Mouse (Mus musculus): ENCODE measurements around the gene Cd83. TPM values are rescaled to one million over a fixed set of nuclear protein-coding genes. Genes with fewer than 3 reads are reported as not detected.

Cd83 gene
- polyA plus RNA-seq, 1 experiment from 2014 or later, result 5.0 TPM

GRCm38 (mm10) chr13:43804648-43805047 is 20.1 kb downstream of the Cd83 start:
- no peaks in the 10 kb centered on the region for H3K9me3 ChIP-seq (ENCODE audit: control insufficient read depth)
- H3K4me3 ChIP-seq (ENCODE audit: low read depth, low read length), result no peak overlapping the region
- no peak for ATAC-seq
- WGBS, result 91% methylated on average over 3 of the region's 3 CpGs
- H3K4me2 ChIP-seq (replicated peaks; ENCODE audit: low read depth), result no peak overlapping the region
- H3K36me3 ChIP-seq (ENCODE audit: control insufficient read depth, insufficient read depth), result peaks cover 10% of the 10 kb centered on the region; the same call in 1 of the 2 replicates
- peak; percentile 57 for TF ChIP-seq CTCF (IDR thresholded peaks at IDR 0.05; ENCODE audit: low read depth)
- H3K9ac ChIP-seq (ENCODE audit: low read depth, low read length), result no peak overlapping the region
- no peaks in the 10 kb centered on the region; the same call in 1 of the 2 replicates for H3K4me1 ChIP-seq (replicated peaks; ENCODE audit: control insufficient read depth, insufficient read depth, low read length)
- H3K27ac ChIP-seq (ENCODE audit: low read depth, low read length), result no peak overlapping the region
- no peaks in the 10 kb centered on the region for H3K27me3 ChIP-seq (replicated peaks; ENCODE audit: control insufficient read depth, insufficient read depth, low read length)

DNA sequence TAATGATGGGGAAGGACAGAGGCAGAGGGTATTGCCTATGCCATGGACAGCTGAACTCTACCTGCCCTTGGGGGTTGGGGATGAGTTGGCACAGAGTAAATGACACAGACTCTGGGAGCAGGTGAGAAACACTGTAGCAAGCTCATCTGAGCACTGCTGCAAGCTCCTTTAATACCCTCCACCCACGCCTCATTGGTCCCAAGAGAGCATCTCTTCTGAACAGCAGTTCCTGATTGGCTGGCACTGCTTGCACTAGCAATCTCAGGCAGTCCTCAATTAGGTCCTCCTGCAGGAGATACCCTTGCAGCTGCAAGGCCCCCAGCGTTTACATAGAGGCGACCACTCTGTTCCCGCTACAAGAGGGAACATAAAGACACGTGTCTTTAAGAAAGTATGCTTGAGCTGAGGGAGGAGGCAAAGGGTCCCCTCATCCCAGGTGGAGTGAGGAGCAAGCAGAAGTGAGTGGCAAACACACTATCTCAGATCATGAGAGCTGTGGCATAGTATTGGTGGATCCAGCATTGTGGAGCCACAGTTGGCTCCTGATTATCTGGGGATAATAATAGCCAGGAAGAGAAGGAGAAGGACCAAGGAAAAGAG is 20.7 kb downstream of the Cd83 start:
- Histone ChIP-seq H3K27me3 (replicated peaks; ENCODE audit: control insufficient read depth, insufficient read depth, low read length) (no peaks in the 10 kb centered on the region), H3K36me3 (ENCODE audit: control insufficient read depth, insufficient read depth) (0 out of 2 replicates have a peak, but pooled peaks cover 5% of the 10 kb centered on the region), H3K4me2 (replicated peaks; ENCODE audit: low read depth) (no peak overlapping the region), H3K9ac (ENCODE audit: low read depth, low read length) (no peak overlapping the region), H3K27ac (ENCODE audit: low read depth, low read length) (no peak overlapping the region), H3K9me3 (ENCODE audit: control insufficient read depth) (no peaks in the 10 kb centered on the region), H3K4me1 (replicated peaks; ENCODE audit: control insufficient read depth, insufficient read depth, low read length) (no peaks in the 10 kb centered on the region; the same call in 1 of the 2 replicates), H3K4me3 (ENCODE audit: low read depth, low read length) (no peak overlapping the region)
- TF ChIP-seq CTCF (IDR thresholded peaks at IDR 0.05; ENCODE audit: low read depth), result no peak
- no peak for ATAC-seq
- WGBS, result 86% methylated on average over 5 of the region's 5 CpGs

DNA sequence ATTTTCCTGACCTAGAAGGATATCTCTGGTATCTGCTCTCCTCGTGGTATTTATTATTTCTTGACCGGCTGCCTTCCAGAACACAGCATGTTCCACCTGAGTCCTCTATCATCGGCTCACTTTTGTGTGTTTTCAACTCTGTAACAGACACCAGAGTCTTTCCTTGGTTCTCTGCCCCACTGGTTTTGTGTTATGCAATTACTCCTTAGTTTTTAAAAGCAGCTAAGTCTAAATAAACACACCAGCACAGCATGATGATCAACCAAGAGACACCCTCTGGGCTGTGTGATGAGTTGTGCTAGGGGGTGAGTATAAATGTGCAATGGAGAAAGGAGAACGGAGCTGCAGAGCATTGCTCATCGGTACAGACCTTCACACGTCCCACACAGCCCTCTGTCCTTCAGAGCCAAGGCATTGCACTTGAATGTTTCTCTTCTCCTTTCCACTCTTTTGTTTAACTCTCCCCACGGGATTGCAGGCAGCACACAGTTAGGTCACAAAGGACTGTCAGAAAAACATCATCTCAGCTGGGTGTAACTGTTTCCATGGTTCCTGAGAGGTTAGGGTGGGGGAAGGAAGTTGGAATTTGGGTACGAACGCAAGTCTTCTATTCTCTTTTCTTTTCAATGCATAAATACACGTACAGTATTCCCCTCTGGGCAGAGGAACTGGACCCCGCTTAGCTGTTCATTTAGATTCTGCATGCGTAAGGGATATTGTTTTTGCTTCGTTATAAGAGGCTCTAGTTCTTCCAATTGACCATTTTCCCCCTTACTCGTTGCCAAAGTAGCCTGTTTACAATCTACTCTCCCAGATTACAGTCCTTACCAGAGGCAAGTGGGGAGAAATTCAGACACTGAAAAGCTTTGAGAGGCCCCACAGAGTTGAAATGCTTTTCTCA is 22.0 kb downstream of the Cd83 start:
- WGBS, result 61% methylated on average over 14 of the region's 14 CpGs
- Histone ChIP-seq H3K4me1 (replicated peaks; ENCODE audit: control insufficient read depth, insufficient read depth, low read length) (no peaks in the 10 kb centered on the region; the same call in 1 of the 2 replicates), H3K9ac (ENCODE audit: low read depth, low read length) (no peak overlapping the region), H3K36me3 (ENCODE audit: control insufficient read depth, insufficient read depth) (0 out of 2 replicates have a peak, but pooled peaks cover 3% of the 10 kb centered on the region), H3K9me3 (ENCODE audit: control insufficient read depth) (no peaks in the 10 kb centered on the region), H3K4me3 (ENCODE audit: low read depth, low read length) (no peak overlapping the region), H3K27me3 (replicated peaks; ENCODE audit: control insufficient read depth, insufficient read depth, low read length) (no peaks in the 10 kb centered on the region), H3K27ac (ENCODE audit: low read depth, low read length) (no peak overlapping the region), H3K4me2 (replicated peaks; ENCODE audit: low read depth) (no peak overlapping the region)
- no peak for ATAC-seq
- TF ChIP-seq CTCF (IDR thresholded peaks at IDR 0.05; ENCODE audit: low read depth), result no peak

- Histone ChIP-seq H3K4me2 (replicated peaks; ENCODE audit: low read depth) (no peak overlapping the region), H3K27ac (ENCODE audit: low read depth, low read length) (no peak overlapping the region), H3K9ac (ENCODE audit: low read depth, low read length) (no peak overlapping the region), H3K27me3 (replicated peaks; ENCODE audit: control insufficient read depth, insufficient read depth, low read length) (no peaks in the 10 kb centered on the region), H3K36me3 (ENCODE audit: control insufficient read depth, insufficient read depth) (no peaks in the 10 kb centered on the region), H3K9me3 (ENCODE audit: control insufficient read depth) (no peaks in the 10 kb centered on the region), H3K4me3 (ENCODE audit: low read depth, low read length) (no peak overlapping the region), H3K4me1 (replicated peaks; ENCODE audit: control insufficient read depth, insufficient read depth, low read length) (no peaks in the 10 kb centered on the region; the same call in 1 of the 2 replicates)
- 79% methylated on average over 3 of the region's 3 CpGs for WGBS
- ATAC-seq, result no peak
- no peak for TF ChIP-seq CTCF (IDR thresholded peaks at IDR 0.05; ENCODE audit: low read depth)
Observed at GRCm38 (mm10) chr13:43807272-43807675, 22.7 kb downstream of the Cd83 start.

DNA sequence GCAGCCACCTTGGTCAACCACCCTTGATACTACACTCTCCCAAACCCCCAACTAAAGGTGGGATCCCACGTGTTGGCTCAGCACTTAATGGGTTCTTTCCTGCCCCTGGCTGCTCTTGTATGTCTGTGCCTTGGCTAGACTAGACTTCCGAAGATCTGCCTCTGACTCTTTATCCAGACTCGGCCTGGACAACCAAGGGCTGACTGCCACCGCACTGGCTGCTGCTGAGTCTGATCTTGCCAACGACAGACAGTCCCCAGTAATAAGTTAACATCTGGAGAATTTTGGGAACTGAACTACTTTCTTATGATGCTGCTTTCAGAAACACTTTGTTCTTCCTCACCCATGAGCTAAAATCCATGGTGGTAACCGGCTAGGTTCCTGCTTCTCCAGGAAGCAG is 26.0 kb downstream of the Cd83 start:
- no peaks in the 10 kb centered on the region; the same call in 1 of the 2 replicates for H3K4me1 ChIP-seq (replicated peaks; ENCODE audit: control insufficient read depth, insufficient read depth, low read length)
- H3K4me2 ChIP-seq (replicated peaks; ENCODE audit: low read depth), result no peak overlapping the region
- H3K9me3 ChIP-seq (ENCODE audit: control insufficient read depth), result no peaks in the 10 kb centered on the region
- no peak overlapping the region for H3K4me3 ChIP-seq (ENCODE audit: low read depth, low read length)
- ATAC-seq, result no peak
- WGBS, result 84% methylated on average over 6 of the region's 6 CpGs
- no peak overlapping the region for H3K27ac ChIP-seq (ENCODE audit: low read depth, low read length)
- no peaks in the 10 kb centered on the region for H3K36me3 ChIP-seq (ENCODE audit: control insufficient read depth, insufficient read depth)
- no peak overlapping the region for H3K9ac ChIP-seq (ENCODE audit: low read depth, low read length)
- no peak for TF ChIP-seq CTCF (IDR thresholded peaks at IDR 0.05; ENCODE audit: low read depth)
- H3K27me3 ChIP-seq (replicated peaks; ENCODE audit: control insufficient read depth, insufficient read depth, low read length), result no peaks in the 10 kb centered on the region

- Histone ChIP-seq H3K4me1 (replicated peaks; ENCODE audit: control insufficient read depth, insufficient read depth, low read length) (no peaks in the 10 kb centered on the region; the same call in 1 of the 2 replicates), H3K36me3 (ENCODE audit: control insufficient read depth, insufficient read depth) (no peaks in the 10 kb centered on the region), H3K4me2 (replicated peaks; ENCODE audit: low read depth) (no peak overlapping the region), H3K27me3 (replicated peaks; ENCODE audit: control insufficient read depth, insufficient read depth, low read length) (no peaks in the 10 kb centered on the region), H3K9me3 (ENCODE audit: control insufficient read depth) (no peaks in the 10 kb centered on the region), H3K9ac (ENCODE audit: low read depth, low read length) (no peak overlapping the region), H3K4me3 (ENCODE audit: low read depth, low read length) (no peak overlapping the region), H3K27ac (ENCODE audit: low read depth, low read length) (no peak overlapping the region)
- TF ChIP-seq CTCF (IDR thresholded peaks at IDR 0.05; ENCODE audit: low read depth), result no peak
- ATAC-seq, result no peak
- WGBS, result 84% methylated on average over 3 of the region's 3 CpGs
Observed at GRCm38 (mm10) chr13:43811835-43812234, 27.3 kb downstream of the Cd83 start.

Data from intestine, postnatal 0 days (tissue).